Mouse (Mus musculus) gastrocnemius, postnatal 36 days (tissue): ENCODE data around the gene Nudt22. TPM values are rescaled to one million over a fixed set of nuclear protein-coding genes. Genes with fewer than 3 reads are reported as not detected.

ENCODE experiments used
- DNase-seq, 2 experiments: peaks; one replicate each; pipeline ENCODE4 v3.0.0; 2022
- intact Hi-C: fragments of 180-260 bp; cut with DNase I; formaldehyde crosslinking; loops from one replicate; pipeline ENCODE4 v1.15.1; 2025
- total RNA-seq, 2 experiments: library from RNA; stranded (reverse); gene quantifications; 2 replicates each; pipeline ENCODE4 v1.2.3; 2021

The Nudt22 gene
- total RNA-seq, 2 experiments from 2014 or later = 11.4 to 16.5 TPM

GRCm38 (mm10) chr19:6954046-6954445 is 41.9 kb downstream of the Nudt22 start:
- no peak for DNase-seq
- intact Hi-C loops = loop anchor here (2.0 kb wide), 1 partner anchor 13 kb away; the partner anchor contains the start of gene Bad

- intact Hi-C loops = no loop called here
- DNase-seq = no peak
These were observed 43.2 kb downstream of the Nudt22 start for GRCm38 (mm10) chr19:6952712-6953037.

- intact Hi-C loops = no loop called here
These were observed 43.8 kb downstream of the Nudt22 start for GRCm38 (mm10) chr19:6951994-6952711.

GRCm38 (mm10) chr19:6951381-6951968 is 44.4 kb downstream of the Nudt22 start:
- intact Hi-C loops = no loop called here
- peak; percentile 92 to 93 for DNase-seq

More at GRCm38 (mm10) chr19:6951994-6952711, 43.8 kb downstream of the Nudt22 start:
- DNase-seq = peak; percentile 79 to 87

- DNase-seq = peak in 1 of 2 experiments; percentile 52
- intact Hi-C loops = no loop called here
These were observed 45.2 kb downstream of the Nudt22 start for GRCm38 (mm10) chr19:6950613-6951153.

GRCm38 (mm10) chr19:6949951-6950350 is 46.0 kb downstream of the Nudt22 start:
- no peak for DNase-seq
- intact Hi-C loops = loop anchor here (5.0 kb wide), 1 partner anchor 703 kb away; no protein-coding TSS in a partner anchor

GRCm38 (mm10) chr19:6949532-6949931 is 46.4 kb downstream of the Nudt22 start:
- intact Hi-C loops = loop anchor here (5.0 kb wide), 1 partner anchor 702 kb away; no protein-coding TSS in a partner anchor
- no peak for DNase-seq

GRCm38 (mm10) chr19:6948186-6948585 is 47.7 kb downstream of the Nudt22 start:
- intact Hi-C loops = loop anchor here (5.0 kb wide), 1 partner anchor 701 kb away; no protein-coding TSS in a partner anchor
- no peak for DNase-seq

- intact Hi-C loops = loop anchor here (5.0 kb wide), 1 partner anchor 700 kb away; no protein-coding TSS in a partner anchor
- DNase-seq = no peak
These were observed 48.2 kb downstream of the Nudt22 start for GRCm38 (mm10) chr19:6947742-6948141.

GRCm38 (mm10) chr19:6943709-6944108 is 52.2 kb downstream of the Nudt22 start:
- no peak for DNase-seq
- intact Hi-C loops = no loop called here

Other genes with a start within 250 kb of the Nudt22 start
- 1 to 10 TPM; 8.1 to 8.5 TPM for gene Rps6ka4, start 155.5 kb downstream of the Nudt22 start, total RNA-seq
- gene Ccdc88b, start 137.9 kb downstream of the Nudt22 start, total RNA-seq = under 1 TPM; 0.37 to 0.56 TPM
- 10 to 100 TPM; 31.7 to 38.8 TPM for gene Trmt112, start 86.4 kb downstream of the Nudt22 start, total RNA-seq
- gene Prdx5, start 86.0 kb downstream of the Nudt22 start, total RNA-seq = 100 to 1,000 TPM; 204 to 205 TPM
- gene Esrra, start 74.3 kb downstream of the Nudt22 start, total RNA-seq = 10 to 100 TPM; 84.3 to 85.3 TPM
- not detected for gene Catsperz, start 70.7 kb downstream of the Nudt22 start, total RNA-seq
- gene Kcnk4, start 61.6 kb downstream of the Nudt22 start, total RNA-seq = not detected
- 10 to 100 TPM; 10.7 to 14.1 TPM for gene Bad, start 54.3 kb downstream of the Nudt22 start, total RNA-seq
- gene Gpr137, start 53.6 kb downstream of the Nudt22 start, total RNA-seq = 1 to 10 TPM; 9.4 to 9.7 TPM
- gene Ppp1r14b, start 21.1 kb downstream of the Nudt22 start, total RNA-seq = 100 to 1,000 TPM; 105 to 128 TPM
- 10 to 100 TPM in 1 of 2 experiments, 1 to 10 TPM in 1; 8.1 to 10.7 TPM for gene Plcb3, start 19.6 kb downstream of the Nudt22 start, total RNA-seq
- gene Fkbp2, start 15.6 kb downstream of the Nudt22 start, total RNA-seq = 10 to 100 TPM in 1 of 2 experiments, 1 to 10 TPM in 1; 7.5 to 11.6 TPM
- gene Vegfb, start 8.5 kb downstream of the Nudt22 start, total RNA-seq = 100 to 1,000 TPM; 140 to 153 TPM
- gene Dnajc4, start 3.5 kb downstream of the Nudt22 start, total RNA-seq = 10 to 100 TPM; 31.1 to 36.4 TPM
- 10 to 100 TPM; 21.0 to 23.2 TPM for gene Trpt1, start within 50 bp of the Nudt22 start, total RNA-seq
- gene Fermt3, start 23.4 kb upstream of the Nudt22 start, total RNA-seq = 1 to 10 TPM; 1.1 to 1.5 TPM
- gene Stip1, start 43.9 kb upstream of the Nudt22 start, total RNA-seq = 10 to 100 TPM; 80.7 to 91.9 TPM
- 100 to 1,000 TPM; 240 to 280 TPM for gene Macrod1, start 60.7 kb upstream of the Nudt22 start, total RNA-seq
- under 1 TPM; 0.36 to 0.49 TPM for gene Flrt1, start 109.6 kb upstream of the Nudt22 start, total RNA-seq
- gene Otub1, start 210.2 kb upstream of the Nudt22 start, total RNA-seq = 10 to 100 TPM; 45.4 to 49.9 TPM
- gene Cox8a, start 221.5 kb upstream of the Nudt22 start, total RNA-seq = 10 to 100 TPM; 80.2 to 87.0 TPM
- 10 to 100 TPM in 1 of 2 experiments, 1 to 10 TPM in 1; 7.8 to 11.3 TPM for gene Naa40, start 245.1 kb upstream of the Nudt22 start, total RNA-seq